Mouse (Mus musculus) macrophage (primary cell): ENCODE measurements around the gene Dnm3. TPM values are rescaled to one million over a fixed set of nuclear protein-coding genes. Genes with fewer than 3 reads are reported as not detected.

Source experiments
- H3K27ac ChIP-seq: fragments of 350-480 bp; formaldehyde crosslinking; 2 replicates; pipeline ENCODE4 v1.9.0; 2021
- H3K36me3 ChIP-seq: fragments of 350-480 bp; formaldehyde crosslinking; 2 replicates; pipeline ENCODE4 v1.9.0; 2021; ENCODE audit errors: inconsistent target
- H3K4me3 ChIP-seq: fragments of 350-480 bp; formaldehyde crosslinking; 2 replicates; pipeline ENCODE4 v1.9.0; 2021; ENCODE audit errors: inconsistent target
- H3K79me2 ChIP-seq: fragments of 350-480 bp; formaldehyde crosslinking; 2 replicates; pipeline ENCODE4 v1.9.0; 2021; ENCODE audit errors: inconsistent target
- WGBS: methylation state at CpG from one replicate; pipeline ENCODE4 v1.1.7; 2026; ENCODE audit warnings: inconsistent platforms; ENCODE audit not compliant: missing documents; 5-methylcytosine and 5-hydroxymethylcytosine counted together
- polyA plus RNA-seq: library from polyadenylated mRNA; stranded (reverse); fragments of 250-400 nt; gene quantifications from 3 replicates; pipeline ENCODE4 v1.2.4, GENCODE M21; 2018; ENCODE audit warnings: inconsistent platforms

Gene Dnm3
- polyA plus RNA-seq, 1 experiment from 2014 or later: not detected

GRCm38 (mm10) chr1:162206998-162207707 lies 270.7 kb downstream of the Dnm3 start:
- Histone ChIP-seq H3K36me3 (no peaks in the 10 kb centered on the region), H3K79me2 (no peaks in the 10 kb centered on the region), H3K27ac (peak overlapping the region; percentile 36), H3K4me3 (peak overlapping the region; percentile 18; the same call in 1 of the 2 replicates)
- 15% methylated on average over 12 of the region's 12 CpGs for WGBS

GRCm38 (mm10) chr1:162202465-162203348 lies 275.1 kb downstream of the Dnm3 start:
- 93% methylated on average over 12 of the region's 12 CpGs for WGBS
- Histone ChIP-seq H3K36me3 (no peaks in the 10 kb centered on the region), H3K27ac (no peak overlapping the region), H3K4me3 (no peak overlapping the region), H3K79me2 (no peaks in the 10 kb centered on the region)

GRCm38 (mm10) chr1:162200446-162200845 lies 277.4 kb downstream of the Dnm3 start:
- no peaks in the 10 kb centered on the region for H3K36me3 ChIP-seq
- no peak overlapping the region for H3K4me3 ChIP-seq
- no peaks in the 10 kb centered on the region for H3K79me2 ChIP-seq
- no peak overlapping the region for H3K27ac ChIP-seq
- WGBS: 95% methylated on average over 6 of the region's 6 CpGs

GRCm38 (mm10) chr1:162196812-162197680 lies 280.8 kb downstream of the Dnm3 start:
- Histone ChIP-seq H3K79me2 (no peaks in the 10 kb centered on the region), H3K36me3 (no peaks in the 10 kb centered on the region), H3K27ac (no peak overlapping the region), H3K4me3 (no peak overlapping the region)
- WGBS: 96% methylated on average over 9 of the region's 9 CpGs

- WGBS: 90% methylated on average over 4 of the region's 4 CpGs
- Histone ChIP-seq H3K27ac (no peak overlapping the region), H3K4me3 (no peak overlapping the region), H3K79me2 (no peaks in the 10 kb centered on the region), H3K36me3 (no peaks in the 10 kb centered on the region)
Measured at GRCm38 (mm10) chr1:162188744-162189143, 289.1 kb downstream of the Dnm3 start.

GRCm38 (mm10) chr1:162187352-162188120 lies 290.3 kb downstream of the Dnm3 start:
- Histone ChIP-seq H3K27ac (no peak overlapping the region), H3K36me3 (no peaks in the 10 kb centered on the region), H3K4me3 (no peak overlapping the region), H3K79me2 (no peaks in the 10 kb centered on the region)
- 78% methylated on average over 8 of the region's 8 CpGs for WGBS

- Histone ChIP-seq H3K4me3 (no peak overlapping the region), H3K79me2 (no peaks in the 10 kb centered on the region), H3K36me3 (no peaks in the 10 kb centered on the region), H3K27ac (no peak overlapping the region)
- WGBS: 35% methylated on average over 5 of the region's 7 CpGs
Measured at GRCm38 (mm10) chr1:162186470-162187351, 291.1 kb downstream of the Dnm3 start.

- no peak overlapping the region for H3K4me3 ChIP-seq
- H3K36me3 ChIP-seq: no peaks in the 10 kb centered on the region
- no peaks in the 10 kb centered on the region for H3K79me2 ChIP-seq
- H3K27ac ChIP-seq: no peak overlapping the region
- WGBS: 91% methylated on average over 14 of the region's 14 CpGs
Measured at GRCm38 (mm10) chr1:162184003-162184748, 293.7 kb downstream of the Dnm3 start.

GRCm38 (mm10) chr1:162183438-162183837 lies 294.4 kb downstream of the Dnm3 start:
- H3K79me2 ChIP-seq: no peaks in the 10 kb centered on the region
- no peak overlapping the region for H3K4me3 ChIP-seq
- H3K27ac ChIP-seq: no peak overlapping the region
- 89% methylated on average over 3 of the region's 3 CpGs for WGBS
- no peaks in the 10 kb centered on the region for H3K36me3 ChIP-seq

GRCm38 (mm10) chr1:162181187-162181975 lies 296.5 kb downstream of the Dnm3 start:
- Histone ChIP-seq H3K36me3 (no peaks in the 10 kb centered on the region), H3K79me2 (no peaks in the 10 kb centered on the region), H3K4me3 (no peak overlapping the region), H3K27ac (no peak overlapping the region)
- 59% methylated on average over 7 of the region's 7 CpGs for WGBS

GRCm38 (mm10) chr1:162180451-162180850 lies 297.4 kb downstream of the Dnm3 start:
- H3K4me3 ChIP-seq: no peak overlapping the region
- 91% methylated on average over 7 of the region's 7 CpGs for WGBS
- no peak overlapping the region for H3K27ac ChIP-seq
- H3K36me3 ChIP-seq: no peaks in the 10 kb centered on the region
- no peaks in the 10 kb centered on the region for H3K79me2 ChIP-seq

- 81% methylated on average over 4 of the region's 4 CpGs for WGBS
- no peaks in the 10 kb centered on the region for H3K36me3 ChIP-seq
Measured at GRCm38 (mm10) chr1:162179401-162179800, 298.4 kb downstream of the Dnm3 start.

More at GRCm38 (mm10) chr1:162179401-162179800, 298.4 kb downstream of the Dnm3 start:
- H3K79me2 ChIP-seq: no peaks in the 10 kb centered on the region
- no peak overlapping the region for H3K27ac ChIP-seq
- H3K4me3 ChIP-seq: no peak overlapping the region
